Mouse (Mus musculus): ENCODE results near the gene Olfr1392.

Gene Olfr1392

DNA sequence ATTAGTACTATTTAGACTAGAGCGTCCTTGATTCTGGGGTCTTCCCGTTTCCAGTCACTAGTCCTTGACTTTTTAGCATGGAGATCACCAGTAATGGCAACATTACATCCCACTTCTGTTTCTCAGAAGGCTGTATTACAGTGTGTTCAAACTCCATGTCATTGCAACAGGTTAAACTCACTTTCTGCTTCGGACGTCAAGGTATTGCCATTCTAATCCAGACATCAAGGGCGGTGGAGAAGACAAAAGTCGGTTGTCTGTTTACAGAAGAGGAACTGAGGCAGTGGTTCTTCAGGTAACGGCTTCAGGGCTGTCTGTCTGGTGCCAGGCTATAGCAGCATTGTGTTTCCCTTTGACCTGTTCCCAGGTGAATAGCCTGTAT, 33.7 kb upstream of the Olfr1392 start:
- no peak for DNase-seq (ENCODE audit: low read depth, low spot score)

DNA sequence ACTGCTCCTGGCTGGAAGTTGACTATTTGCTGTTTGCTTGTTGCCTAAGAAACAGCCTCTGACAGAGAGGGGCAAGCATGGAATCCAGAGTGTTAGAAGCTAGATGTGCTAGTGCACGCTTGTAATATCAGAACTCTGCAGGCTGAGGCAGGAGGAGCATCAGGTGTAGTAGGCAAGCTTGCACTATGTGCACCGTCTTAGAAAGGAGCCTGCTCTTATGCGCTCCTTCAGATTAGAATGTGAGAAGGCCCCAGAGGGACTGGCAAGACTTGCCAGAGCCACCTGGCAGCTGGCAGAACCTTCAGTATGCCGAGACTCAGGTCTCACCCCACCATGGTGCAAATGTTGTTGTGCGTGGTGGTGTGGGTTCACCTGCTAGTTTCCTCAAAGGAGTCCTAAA, 33.0 kb upstream of the Olfr1392 start:
- no peak for DNase-seq (ENCODE audit: low read depth, low spot score)

DNA sequence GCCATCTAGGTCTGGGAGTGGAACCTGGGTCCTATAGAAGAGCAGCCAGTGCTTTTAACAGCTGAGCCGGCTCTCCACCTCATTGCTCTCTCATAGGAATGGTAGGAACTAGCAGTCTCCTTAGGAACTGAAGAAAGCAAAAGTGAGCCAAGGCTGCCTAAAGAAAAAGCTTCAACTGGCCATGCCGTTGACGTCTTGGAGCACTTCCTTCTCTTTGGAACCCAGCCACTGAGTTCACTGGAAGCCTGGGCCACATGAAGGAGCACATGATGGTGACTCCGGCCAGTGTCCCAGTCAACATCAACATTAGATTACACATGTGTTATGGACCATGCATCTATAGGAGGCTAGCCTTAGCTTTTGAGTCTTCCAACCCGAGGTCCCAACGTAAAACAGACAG, 32.0 kb upstream of the Olfr1392 start:
- no peak for DNase-seq (ENCODE audit: low read depth, low spot score)

DNA sequence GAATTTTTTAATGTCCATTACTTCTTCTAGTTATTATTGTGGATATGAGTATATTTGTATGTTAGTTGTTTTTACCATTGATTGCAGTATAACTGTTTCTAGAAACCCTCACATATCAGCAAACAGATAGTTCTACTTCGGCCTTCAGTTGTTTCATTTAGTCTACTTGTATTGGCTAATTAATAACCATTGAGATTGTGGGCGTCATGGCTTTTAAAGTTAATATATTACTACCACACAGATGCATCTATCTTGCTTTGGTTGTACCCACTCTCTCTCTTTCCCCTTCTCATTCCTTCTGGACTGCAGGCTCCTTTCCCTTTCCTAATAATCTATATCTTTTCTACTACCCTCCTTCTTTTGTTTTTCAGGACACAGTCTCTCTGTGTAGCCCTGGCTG, 25.8 kb upstream of the Olfr1392 start:
- no peak for DNase-seq (ENCODE audit: low read depth, low spot score)

DNA sequence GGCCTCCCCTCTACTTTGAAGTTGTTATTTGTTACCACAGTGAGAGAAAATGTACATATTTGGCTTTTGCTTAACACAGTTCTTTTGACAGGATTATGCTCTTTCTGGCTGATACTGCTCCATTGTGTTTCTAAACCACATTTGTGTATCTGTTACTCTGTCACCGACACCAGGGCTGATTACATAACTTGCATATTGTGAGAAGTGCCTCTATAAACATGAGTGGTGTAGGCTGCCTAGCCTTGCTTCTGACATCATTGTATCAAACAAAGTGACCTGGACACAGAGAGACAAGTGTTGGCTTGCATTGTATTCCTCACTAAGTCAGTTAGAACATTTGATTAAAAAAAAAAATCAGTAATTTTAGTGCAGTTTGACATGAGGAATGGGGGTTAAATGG, 25.3 kb upstream of the Olfr1392 start:
- no peak for DNase-seq (ENCODE audit: low read depth, low spot score)

GRCm38 (mm10) chr11:49260598-49261312, 24.3 kb upstream of the Olfr1392 start:
- DNase-seq (ENCODE audit: low read depth, low spot score) = no peak

- no peak for DNase-seq (ENCODE audit: low read depth, low spot score)
These were observed 23.7 kb upstream of the Olfr1392 start for GRCm38 (mm10) chr11:49261313-49261855.

DNA sequence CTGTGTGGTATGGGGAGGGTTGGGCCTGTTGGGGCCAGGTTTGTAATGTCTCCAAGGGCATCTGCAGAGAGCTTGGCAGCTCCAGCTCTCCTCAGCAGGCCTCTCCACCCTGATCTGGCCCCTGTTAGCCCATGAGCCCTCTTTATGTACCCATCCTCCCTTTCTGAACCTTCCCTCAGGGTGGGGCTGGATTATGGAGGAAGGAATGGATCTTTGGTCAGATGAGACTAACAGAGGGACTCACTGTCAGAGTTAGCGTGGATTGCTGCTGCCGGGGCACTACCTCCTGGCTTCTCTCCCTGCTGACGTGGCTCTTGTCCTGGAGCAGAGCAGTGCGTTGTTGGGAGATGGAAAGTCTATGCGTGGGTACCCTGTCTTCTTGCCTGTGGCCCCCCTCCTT, 22.8 kb upstream of the Olfr1392 start:
- no peak for DNase-seq (ENCODE audit: low read depth, low spot score)

- no peak for DNase-seq (ENCODE audit: low read depth, low spot score)
These were observed 21.9 kb upstream of the Olfr1392 start for GRCm38 (mm10) chr11:49263149-49263548.

- no peak for DNase-seq (ENCODE audit: low read depth, low spot score)
These were observed 21.0 kb upstream of the Olfr1392 start for GRCm38 (mm10) chr11:49264081-49264480.

DNA sequence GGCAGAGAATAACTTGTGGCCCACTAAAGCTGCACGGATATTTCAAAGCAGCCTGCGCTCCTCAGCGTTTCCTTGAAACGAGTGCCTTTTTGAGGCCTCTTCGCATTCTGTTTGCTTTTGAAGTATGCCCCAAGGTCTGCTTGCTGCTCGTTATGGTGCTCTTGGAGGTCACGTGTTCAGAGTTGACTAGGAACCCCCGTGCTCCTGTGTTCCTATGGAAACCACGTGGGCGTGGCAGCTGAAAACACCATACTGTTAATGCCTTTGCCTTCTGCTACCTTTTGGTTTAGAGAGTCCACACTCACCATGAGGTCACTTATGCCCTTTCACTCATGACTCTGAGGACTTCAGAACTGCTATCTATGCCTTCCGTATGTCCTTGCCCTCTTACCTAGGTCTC, 20.5 kb upstream of the Olfr1392 start:
- no peak for DNase-seq (ENCODE audit: low read depth, low spot score)

DNA sequence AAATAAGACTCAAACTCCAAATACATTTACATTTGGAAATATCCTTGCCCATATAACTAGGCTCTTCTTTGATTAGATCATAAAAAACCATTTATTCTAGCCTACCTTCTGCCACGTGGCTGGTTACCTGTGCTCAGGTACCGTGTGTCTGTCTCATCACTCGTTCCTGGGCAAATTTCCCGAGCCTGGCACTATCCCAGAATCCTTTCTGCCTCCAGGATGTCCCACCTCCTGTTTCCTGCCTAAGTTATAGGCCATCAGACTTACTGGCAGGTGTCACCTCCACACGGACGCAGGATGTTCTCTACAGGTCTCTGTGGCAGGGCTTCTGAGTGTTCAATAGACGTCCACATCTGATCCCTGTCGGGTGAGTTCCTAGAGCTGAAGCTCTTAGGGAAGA, 20.0 kb upstream of the Olfr1392 start:
- no peak for DNase-seq (ENCODE audit: low read depth, low spot score)

GRCm38 (mm10) chr11:49266671-49267070, 18.4 kb upstream of the Olfr1392 start:
- no peak for DNase-seq (ENCODE audit: low read depth, low spot score)

DNA sequence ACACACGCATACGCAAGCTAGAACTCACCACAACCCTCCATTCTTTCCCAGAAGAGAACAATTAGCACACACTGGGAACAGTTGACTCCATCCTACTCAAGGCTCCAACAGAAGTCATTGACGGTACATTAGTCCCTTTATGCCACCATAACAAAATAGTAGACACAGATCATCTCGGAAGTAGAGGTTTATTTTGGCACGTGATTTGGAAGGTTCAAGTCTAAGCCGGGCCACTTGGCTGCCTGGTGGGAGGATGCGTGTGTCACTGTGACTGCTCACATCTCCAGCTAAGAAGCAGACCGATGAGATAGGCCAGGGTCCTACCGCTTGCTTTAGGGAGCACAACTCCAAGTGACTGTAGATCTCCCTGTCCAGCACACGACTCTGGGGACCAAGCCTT, 17.8 kb upstream of the Olfr1392 start:
- no peak for DNase-seq (ENCODE audit: low read depth, low spot score)

DNA sequence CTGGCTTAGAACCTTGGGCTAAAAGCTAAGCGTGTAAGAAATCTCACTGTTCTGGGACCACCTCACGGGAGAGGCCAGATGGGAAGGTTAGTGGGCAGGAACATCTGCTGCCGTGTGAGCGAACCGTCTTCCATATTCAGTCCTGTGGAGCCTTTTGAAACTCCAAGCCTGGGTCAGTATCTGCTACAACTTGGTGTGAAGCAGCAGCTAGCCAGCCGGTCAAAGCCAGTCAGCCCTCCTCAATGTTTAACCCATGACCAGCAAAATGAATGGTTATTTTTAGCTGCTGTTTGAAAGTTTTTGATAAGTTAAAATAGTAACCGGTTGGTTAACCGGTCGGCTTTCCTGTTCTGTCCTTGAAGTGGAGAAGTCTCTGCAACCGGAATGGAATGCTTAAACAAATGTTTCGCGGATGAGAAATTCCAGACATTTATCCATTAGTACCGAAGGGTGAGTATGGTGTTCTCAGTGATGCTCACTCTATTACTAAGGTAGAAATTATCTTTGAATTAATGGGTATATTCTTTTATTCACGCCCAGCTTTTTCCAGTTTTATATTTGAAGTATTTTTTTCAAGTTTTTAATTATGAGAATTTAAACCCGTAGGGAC, 17.0 kb upstream of the Olfr1392 start:
- DNase-seq (ENCODE audit: low read depth, low spot score) = no peak

GRCm38 (mm10) chr11:49269761-49270160, 15.3 kb upstream of the Olfr1392 start:
- no peak for DNase-seq (ENCODE audit: low read depth, low spot score)

GRCm38 (mm10) chr11:49270368-49270767, 14.7 kb upstream of the Olfr1392 start:
- no peak for DNase-seq (ENCODE audit: low read depth, low spot score)

GRCm38 (mm10) chr11:49271334-49271733, 13.7 kb upstream of the Olfr1392 start:
- no peak for DNase-seq (ENCODE audit: low read depth, low spot score)

GRCm38 (mm10) chr11:49273834-49274519, 11.1 kb upstream of the Olfr1392 start:
- DNase-seq (ENCODE audit: low read depth, low spot score) = no peak

DNA sequence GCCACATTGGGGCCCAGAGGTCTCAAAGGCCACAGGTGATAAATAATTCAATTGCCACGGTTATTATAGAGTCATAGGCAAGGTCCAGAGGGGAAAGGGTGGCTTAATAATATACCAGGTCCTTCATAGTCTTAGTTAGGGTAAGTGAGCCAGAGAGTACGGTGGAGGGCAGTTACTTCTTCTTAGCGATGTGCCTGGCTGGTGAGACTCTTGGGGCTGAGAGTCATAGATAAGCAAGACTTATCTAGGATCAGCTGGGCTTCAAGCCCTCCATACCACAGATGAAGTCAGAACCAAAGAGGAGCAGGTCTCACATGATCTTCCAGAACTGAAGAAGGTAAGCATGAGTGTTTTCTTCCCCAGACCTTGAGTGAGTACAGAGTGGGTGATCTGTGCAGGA, 6.9 kb upstream of the Olfr1392 start, which contains the start of gene Olfr1393:
Olfr1393 (plus strand) TSS at position 83 of the 400 bp plus-strand sequence.
- DNase-seq (ENCODE audit: low read depth, low spot score) = no peak

GRCm38 (mm10) chr11:49287251-49287650, 2.2 kb downstream of the Olfr1392 start:
- no peak for DNase-seq (ENCODE audit: low read depth, low spot score)

- DNase-seq (ENCODE audit: low read depth, low spot score) = no peak
These were observed 7.7 kb downstream of the Olfr1392 start for GRCm38 (mm10) chr11:49292777-49293176.

DNA sequence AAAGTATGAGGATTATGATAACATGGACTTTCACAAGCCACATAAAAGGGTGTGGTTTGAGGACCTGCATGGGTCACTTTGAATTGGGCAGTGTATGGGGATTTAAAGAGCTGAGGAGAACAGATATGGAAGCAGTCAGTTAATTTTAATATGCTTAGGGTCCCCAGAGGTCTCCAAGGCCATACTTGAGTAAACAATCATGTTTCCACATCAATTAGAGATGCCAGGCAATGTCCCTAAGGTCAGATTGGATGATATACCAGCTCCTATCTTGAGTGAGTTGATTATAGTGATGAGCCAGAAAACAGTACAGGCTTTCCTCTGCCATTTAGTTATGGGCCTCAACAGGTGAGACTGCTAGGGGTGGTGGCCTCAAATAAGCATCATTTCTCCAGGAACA, 19.4 kb downstream of the Olfr1392 start, which contains the start of gene Olfr10:
Olfr10 (plus strand) TSS at position 301 of the 400 bp plus-strand sequence.
- no peak for DNase-seq (ENCODE audit: low read depth, low spot score)

Data from brain, embryonic 18.5 days (tissue).